Mouse (Mus musculus) cerebellum, adult 18-20 months (tissue): Measurements from ENCODE around the gene Atp6v1g2.
"Not testable (repeated sequence)": the region's sequence is repeated elsewhere in the genome, so short reads cannot be mapped to it uniquely, and the experiment has no call there.

Source experiments
- DNase-seq, 2 experiments: peaks; one replicate each; pipeline ENCODE4 v3.0.0; 2021

Atp6v1g2 gene

DNA sequence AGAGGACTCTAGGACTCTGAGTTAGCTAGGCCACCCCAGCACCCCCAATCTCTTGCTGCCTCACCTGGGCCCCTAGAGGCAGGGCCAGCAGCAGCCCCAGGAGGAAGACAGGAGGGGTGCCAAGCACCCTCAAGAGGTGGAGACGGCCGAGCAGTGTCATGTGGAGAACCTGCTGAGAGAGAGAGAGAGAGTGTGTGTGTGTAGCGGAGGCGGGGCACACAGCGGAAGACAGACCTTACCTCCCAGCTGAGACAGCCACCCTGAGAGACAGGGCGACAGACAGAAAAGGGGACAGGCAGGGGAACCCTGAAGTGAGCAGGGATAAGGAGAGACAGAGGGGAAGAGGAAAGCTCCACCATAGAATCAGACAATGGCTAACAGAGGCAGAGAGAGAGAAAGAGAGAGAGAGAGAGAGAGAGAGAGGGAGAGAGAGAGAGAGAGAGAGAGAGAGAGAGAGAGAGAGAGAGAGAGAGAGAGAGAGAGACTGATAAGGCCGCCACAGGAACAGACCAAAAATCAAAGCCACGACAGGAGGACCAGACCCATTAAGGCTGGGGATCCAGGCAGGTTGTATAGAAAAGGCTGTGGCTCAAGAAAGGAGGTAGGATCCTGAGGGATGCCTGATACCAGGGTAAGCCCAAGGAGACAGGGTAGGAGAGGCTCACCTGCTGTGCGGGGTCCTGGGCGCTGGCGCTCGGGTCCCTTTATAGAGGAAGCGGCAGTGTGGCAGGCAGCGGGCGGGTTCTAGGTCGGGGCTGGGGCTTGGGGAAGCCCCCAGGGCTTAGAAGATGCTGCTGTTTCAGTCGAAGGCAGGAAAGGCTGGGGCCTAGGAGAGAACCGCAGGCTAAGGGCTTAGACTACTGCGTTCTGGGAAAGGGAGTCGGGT lies 28.7 kb upstream of the Atp6v1g2 start, which contains the start of gene Lta:
Gene Lta, minus strand, starts transcription at position 858 of the 886 bp plus-strand sequence.
- no peak for DNase-seq

DNA sequence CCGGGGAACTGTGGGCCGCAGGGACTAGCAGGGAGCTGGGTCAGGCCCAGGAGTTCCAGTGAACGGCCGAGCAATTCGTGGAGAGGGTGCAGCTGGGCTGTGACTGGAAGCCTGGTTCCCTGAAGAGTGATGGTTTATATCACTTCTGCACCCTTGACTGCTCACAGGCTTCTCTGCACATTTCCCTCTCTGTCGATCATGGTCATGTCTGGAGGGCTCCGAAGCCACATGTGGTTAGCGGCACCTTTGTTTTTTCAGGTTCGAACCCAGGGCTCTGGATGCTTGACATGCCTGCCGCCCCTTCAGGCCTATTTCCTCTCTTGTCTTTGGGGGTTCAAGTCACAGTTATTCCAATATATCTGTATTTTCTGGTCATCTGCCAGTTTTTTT lies 28.1 kb upstream of the Atp6v1g2 start:
- DNase-seq, result no peak

DNA sequence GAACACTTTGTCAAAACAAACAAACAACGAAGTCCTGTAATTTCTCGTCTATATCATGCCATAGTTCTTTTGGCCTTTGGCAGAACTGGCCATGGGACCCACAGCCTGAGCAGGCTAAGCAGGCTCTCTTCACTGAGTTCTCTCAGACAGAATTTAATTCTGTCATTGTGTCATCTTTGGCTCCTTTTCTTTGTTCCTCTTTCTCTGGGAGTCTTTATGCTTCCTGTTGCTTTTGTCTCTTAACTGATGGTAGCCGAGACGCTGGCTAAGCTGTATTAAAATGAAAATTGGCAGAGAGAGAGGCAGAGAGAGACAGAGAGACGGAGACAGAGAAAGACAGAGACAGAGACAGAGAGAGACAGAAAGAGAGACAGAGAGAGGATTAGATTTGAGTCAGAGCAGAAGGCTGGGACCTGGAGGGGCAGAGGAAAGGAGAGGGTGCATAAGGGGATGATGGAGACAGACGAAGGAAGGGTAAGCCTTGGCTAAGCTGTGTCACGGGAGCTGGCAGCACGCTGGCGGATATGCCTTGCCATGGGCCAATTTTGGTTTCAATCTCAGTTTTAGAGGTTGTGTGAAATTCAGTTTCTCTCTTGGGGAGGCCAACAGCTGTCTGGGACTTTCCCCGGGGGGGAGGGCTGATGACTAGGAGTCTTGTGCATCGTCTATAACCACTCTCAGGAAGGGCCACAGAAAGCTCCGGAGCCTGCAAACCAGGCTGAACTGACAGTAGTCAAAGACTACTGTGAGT lies 23.5 kb upstream of the Atp6v1g2 start:
- DNase-seq, result no peak

GRCm38 (mm10) chr17:35210593-35210992 lies 22.9 kb upstream of the Atp6v1g2 start:
- no peak for DNase-seq

GRCm38 (mm10) chr17:35213071-35213470 lies 20.4 kb upstream of the Atp6v1g2 start:
- DNase-seq, result no peak

GRCm38 (mm10) chr17:35218516-35219193 lies 14.8 kb upstream of the Atp6v1g2 start:
- DNase-seq, result no peak

DNA sequence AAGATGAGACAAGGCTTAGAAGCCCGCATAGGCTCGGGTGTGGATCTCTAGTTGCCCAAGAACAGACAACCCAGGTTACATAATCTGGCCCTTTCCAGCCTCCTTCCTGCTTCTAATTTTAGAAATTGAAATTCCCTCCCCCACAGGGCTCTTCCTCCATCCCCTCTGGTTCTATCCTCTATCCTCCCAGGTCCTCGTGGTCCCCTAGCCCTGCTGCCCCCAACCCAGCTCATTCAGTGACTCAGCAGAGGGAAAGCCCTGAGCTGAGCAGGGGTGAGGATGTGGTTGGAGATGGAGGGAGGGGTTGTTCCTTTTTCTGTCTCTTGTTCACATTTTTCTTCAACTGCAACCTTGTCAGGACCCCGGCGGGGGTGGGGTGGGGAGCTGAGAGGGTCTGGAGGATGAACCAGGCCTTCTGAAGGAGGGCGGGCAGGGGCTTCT lies 13.8 kb upstream of the Atp6v1g2 start:
- DNase-seq, result no peak

- no peak for DNase-seq
Observed at GRCm38 (mm10) chr17:35220156-35220952, 13.1 kb upstream of the Atp6v1g2 start, which contains the start of gene Gm16181. Gene Gm16181 (plus strand): TSS chr17:35220834.

DNA sequence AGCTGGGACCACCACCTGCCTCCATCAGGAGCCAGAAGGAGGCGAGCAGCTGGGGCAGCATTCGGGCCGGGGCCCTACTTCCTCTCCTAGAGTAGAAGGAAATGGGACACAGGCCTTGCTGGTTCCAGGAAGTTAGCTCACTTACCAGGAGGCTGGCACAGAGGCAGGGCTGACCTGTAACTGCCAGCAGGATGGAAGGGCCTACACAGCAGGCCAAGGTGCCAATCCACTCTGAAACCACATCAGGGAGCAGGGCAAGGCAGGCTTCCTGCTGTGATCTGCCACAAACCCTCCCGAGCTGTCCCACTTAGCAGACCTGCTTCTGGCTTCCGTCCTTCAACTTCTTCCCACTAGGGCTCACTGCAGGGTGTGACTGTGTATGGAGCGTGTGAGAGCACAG lies 11.2 kb upstream of the Atp6v1g2 start:
- DNase-seq, result no peak

- no peak for DNase-seq
Observed at GRCm38 (mm10) chr17:35224641-35225040, 8.8 kb upstream of the Atp6v1g2 start.

DNA sequence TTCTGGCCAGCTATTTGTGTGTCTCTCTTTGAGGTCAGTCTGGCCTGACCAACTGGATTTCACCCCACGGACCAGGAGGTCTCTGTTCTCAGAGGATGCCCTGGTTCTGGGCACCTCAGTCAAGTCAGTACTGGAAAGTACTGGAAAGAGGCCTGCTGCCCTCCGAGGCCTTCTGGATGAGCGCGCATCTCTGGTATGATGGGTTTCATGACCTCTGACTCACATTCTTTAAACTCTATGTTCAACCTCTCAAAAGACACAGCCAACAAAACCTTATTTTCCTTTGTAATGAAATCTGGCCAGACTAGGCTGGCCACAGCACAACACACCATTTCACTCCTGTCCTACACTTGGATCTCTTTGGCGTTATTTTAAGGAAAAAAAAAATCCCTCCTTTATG lies 8.0 kb upstream of the Atp6v1g2 start:
- DNase-seq, result no peak

DNA sequence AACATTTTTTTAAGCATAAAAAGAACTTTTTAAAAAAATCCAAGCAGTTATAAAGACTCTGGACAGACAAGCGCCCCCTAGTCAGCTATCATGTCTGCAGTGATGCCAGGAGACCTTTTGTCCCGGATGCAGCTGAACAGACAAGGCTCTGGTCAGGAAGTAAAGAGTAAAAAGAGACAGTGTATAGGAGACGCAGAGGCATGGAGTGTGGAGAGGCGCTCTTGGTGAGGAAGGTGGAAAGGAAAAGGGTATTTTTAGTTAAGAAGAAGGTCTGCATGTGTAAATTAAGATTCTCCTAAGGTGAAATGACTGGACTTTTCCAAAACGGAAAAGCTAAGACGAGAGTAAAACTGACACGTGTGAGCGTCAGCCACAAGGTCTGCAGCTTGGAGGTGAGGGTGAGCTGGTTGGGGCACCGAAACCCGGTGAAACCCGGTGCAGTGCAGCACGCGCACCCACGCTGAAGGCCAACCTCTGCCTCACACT lies 6.9 kb upstream of the Atp6v1g2 start:
- no peak for DNase-seq

DNA sequence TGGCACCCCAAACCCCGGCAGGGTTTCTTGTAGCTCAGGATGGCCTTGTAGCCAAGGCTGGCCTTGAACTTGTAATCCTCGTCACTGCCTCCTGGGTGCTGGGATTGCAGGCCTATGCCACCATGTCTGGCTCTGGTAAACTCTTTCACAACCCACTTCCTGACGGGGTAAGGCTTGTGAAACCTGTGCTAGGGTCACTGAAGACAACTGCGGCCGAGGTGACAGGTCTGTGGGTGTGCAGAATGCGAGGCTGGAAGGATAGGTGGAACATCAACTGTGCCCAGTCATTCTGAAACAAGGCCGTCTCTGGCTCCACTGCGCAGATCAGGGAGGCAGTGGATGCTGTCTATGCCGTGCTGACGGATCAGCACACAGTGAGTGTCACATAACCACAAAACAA lies 2.4 kb upstream of the Atp6v1g2 start:
- no peak for DNase-seq

- DNase-seq, result peak; percentile 79 to 86
Observed at GRCm38 (mm10) chr17:35232043-35232442, 1.4 kb upstream of the Atp6v1g2 start.

GRCm38 (mm10) chr17:35232659-35233058 lies 801 bp upstream of the Atp6v1g2 start:
- no peak for DNase-seq

- not testable (repeated sequence) for DNase-seq
Observed at GRCm38 (mm10) chr17:35234090-35234489, 630 bp downstream of the Atp6v1g2 start.

DNA sequence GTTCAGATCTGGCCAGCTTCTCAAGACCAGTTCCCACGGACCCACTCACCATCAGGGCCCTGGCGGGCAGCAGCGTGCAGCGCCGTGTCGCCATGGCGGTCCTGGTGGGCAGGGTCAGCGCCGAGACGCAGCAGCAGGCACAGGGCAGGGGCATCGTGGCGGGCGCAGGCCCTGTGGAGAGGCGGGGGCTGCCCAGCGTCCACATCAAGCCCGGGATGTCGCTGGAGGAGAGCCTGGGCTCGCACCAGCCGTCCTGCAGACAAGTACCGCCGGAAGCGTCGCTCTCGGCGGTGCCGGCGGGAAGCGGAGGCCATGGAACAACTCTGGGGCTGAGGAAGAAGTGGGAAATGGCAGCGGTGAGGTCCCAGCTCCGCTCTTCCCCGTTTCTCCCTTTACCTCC lies 1.4 kb downstream of the Atp6v1g2 start:
- peak in 1 of 2 experiments; percentile 53 for DNase-seq

DNA sequence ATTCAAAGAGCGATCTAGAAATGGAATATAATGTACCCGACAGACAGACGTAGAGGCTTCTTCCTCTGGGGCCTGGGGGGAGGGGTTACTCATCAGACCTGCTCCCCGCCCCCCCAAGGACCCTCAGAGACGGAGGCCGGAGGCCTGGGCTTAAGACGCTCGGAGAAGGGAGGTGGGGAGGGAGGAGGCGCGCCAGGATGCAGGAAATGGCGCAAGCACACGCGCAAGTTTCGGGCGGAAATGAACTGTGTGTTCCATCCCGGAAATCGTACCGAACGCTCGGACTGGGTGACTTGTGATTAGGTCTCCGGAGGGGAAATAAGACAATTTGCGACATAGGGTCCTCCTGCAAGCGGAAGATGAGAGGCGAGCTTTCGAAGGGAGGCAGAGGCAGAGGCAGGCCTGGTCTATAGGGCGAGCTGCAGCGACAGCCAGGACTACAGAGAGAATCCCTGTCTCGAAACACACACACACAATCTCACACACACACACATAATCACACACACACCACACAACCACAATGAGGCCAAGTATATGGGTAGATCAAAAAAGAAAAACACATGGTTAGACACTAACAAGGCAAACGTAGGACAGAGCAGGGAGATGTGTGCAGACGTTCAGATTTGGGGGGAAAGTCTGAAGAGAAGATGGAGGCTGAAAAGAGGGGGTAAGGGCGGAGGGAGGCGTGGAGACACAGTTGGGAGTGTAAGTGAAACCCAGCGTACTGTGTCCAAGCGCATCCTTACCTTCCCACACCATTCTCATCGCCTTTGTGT lies 2.3 kb downstream of the Atp6v1g2 start, which contains the start of gene Nfkbil1:
Gene Nfkbil1, minus strand, starts transcription at position 179 of the 776 bp plus-strand sequence.
- peak; percentile 89 to 93 for DNase-seq

- DNase-seq, result peak; percentile 99 to 100
Observed at GRCm38 (mm10) chr17:35236390-35236746, 2.9 kb downstream of the Atp6v1g2 start.

- DNase-seq, result peak; percentile 58 to 59
Observed at GRCm38 (mm10) chr17:35236996-35237395, 3.5 kb downstream of the Atp6v1g2 start.

DNA sequence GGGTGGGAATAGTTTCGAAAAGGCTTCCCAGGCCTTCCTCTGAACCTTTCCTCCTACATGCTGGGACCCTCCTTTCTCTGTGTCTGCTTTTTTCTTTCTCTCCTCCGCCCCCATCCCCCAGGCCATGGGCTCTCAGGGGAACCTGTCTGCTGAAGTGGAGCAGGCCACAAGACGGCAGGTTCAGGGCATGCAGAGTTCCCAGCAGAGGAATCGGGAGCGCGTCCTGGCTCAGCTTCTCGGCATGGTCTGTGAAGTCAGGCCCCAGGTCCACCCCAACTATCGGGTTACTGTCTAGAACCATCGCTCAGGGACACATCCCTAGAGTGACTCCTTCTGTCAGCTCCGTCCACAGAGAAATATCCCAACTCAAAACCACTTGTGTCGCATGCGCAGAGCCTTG lies 4.0 kb downstream of the Atp6v1g2 start:
- no peak for DNase-seq
